Mouse (Mus musculus) heart, postnatal 0 days (tissue): ENCODE results near the gene Ppp2r5e. TPM values are rescaled to one million over a fixed set of nuclear protein-coding genes. Genes with fewer than 3 reads are reported as not detected.
"Not testable (repeated sequence)": the region's sequence is repeated elsewhere in the genome, so short reads cannot be mapped to it uniquely, and the experiment has no call there.

ENCODE experiments used
- ATAC-seq: fragments of 200-750 bp; cut with Nextera tagmentation; 2 replicates; pipeline ENCODE4 v1.8.0; 2017; ENCODE audit warnings: low read depth, moderate number of reproducible peaks, moderate library complexity; ENCODE audit not compliant: insufficient read depth
- DNase-seq: peaks from one replicate; pipeline ENCODE4 v3.0.0-alpha.2; 2016; ENCODE audit warnings: low spot score
- H3K27ac ChIP-seq: fragments of 300-500 bp; sonication (generic); 2 replicates; pipeline ENCODE4 v1.5.1; 2014; ENCODE audit warnings: low read depth, mild to moderate bottlenecking
- H3K27me3 ChIP-seq: fragments of 300-500 bp; sonication (generic); 2 replicates; pipeline ENCODE4 v1.6.1; 2014; ENCODE audit warnings: low read length, mixed read lengths; ENCODE audit not compliant: control insufficient read depth, insufficient read depth
- H3K36me3 ChIP-seq: fragments of 300-500 bp; sonication (generic); replicated peaks from 2 replicates; pipeline ENCODE4 v1.6.1; 2014; ENCODE audit warnings: low read length, mixed read lengths; ENCODE audit not compliant: control insufficient read depth, insufficient read depth
- H3K4me1 ChIP-seq: fragments of 300-500 bp; sonication (generic); 2 replicates; pipeline ENCODE4 v1.6.1; 2014; ENCODE audit warnings: antibody characterized with exemption; ENCODE audit not compliant: control insufficient read depth, insufficient read depth
- H3K4me2 ChIP-seq: fragments of 300-500 bp; sonication (generic); 2 replicates; pipeline ENCODE4 v1.6.1; 2014; ENCODE audit warnings: low read depth, mild to moderate bottlenecking, low read length, moderate library complexity
- H3K4me3 ChIP-seq: fragments of 300-500 bp; sonication (generic); 2 replicates; pipeline ENCODE4 v1.5.1; 2014; ENCODE audit warnings: low read depth, low read length
- H3K9ac ChIP-seq: fragments of 300-500 bp; sonication (generic); replicated peaks from 2 replicates; pipeline ENCODE4 v1.6.1; 2014; ENCODE audit warnings: low read depth, low read length, mixed read lengths
- H3K9me3 ChIP-seq: fragments of 300-500 bp; sonication (generic); replicated peaks from 2 replicates; pipeline ENCODE4 v1.6.1; 2016; ENCODE audit warnings: low read length; ENCODE audit not compliant: control insufficient read depth
- CTCF ChIP-seq: IDR thresholded peaks from 2 replicates; pipeline ENCODE4 v1.5.1; 2016; ENCODE audit warnings: antibody characterized with exemption, control low read depth, low read depth
- EP300 ChIP-seq: IDR thresholded peaks from 2 replicates; pipeline ENCODE4 v1.6.1; 2016; ENCODE audit warnings: antibody characterized with exemption, low read depth
- WGBS: fragments of 180-500 bp; shearing (Covaris S2); extraction: QIAGEN DNeasy Blood & Tissue Kit; methylation state at CpG from one replicate; pipeline ENCODE4 v1.1.7; 2014; 5-methylcytosine and 5-hydroxymethylcytosine counted together
- polyA plus RNA-seq: library from polyadenylated mRNA; unstranded; fragments of >200 nt; fragmentation: Nextera tagmentation; extraction: Ambion mirVana; gene quantifications from 2 replicates; pipeline ENCODE4 v1.2.1, GENCODE M21; 2015
- total RNA-seq: library from RNA; depleted of rRNA; stranded (reverse); fragments of >200 nt; gene quantifications from 2 replicates; pipeline ENCODE4 v1.2.3, GENCODE M21; 2014; ENCODE audit warnings: low replicate concordance

Ppp2r5e gene
- total and polyA plus RNA-seq, 2 experiments from 2014 or later, result 7.5 TPM

GRCm38 (mm10) chr12:75453027-75453426 is 143.0 kb downstream of the Ppp2r5e start:
- H3K4me1 ChIP-seq, result no peaks in the 10 kb centered on the region
- TF ChIP-seq CTCF (no peak; the same call in none of the 2 replicates), EP300 (no peak)
- H3K4me3 ChIP-seq, result no peak overlapping the region
- WGBS, result 73% methylated on average over 4 of the region's 4 CpGs
- no peak for DNase-seq
- no peak overlapping the region for H3K27ac ChIP-seq
- no peaks in the 10 kb centered on the region for H3K27me3 ChIP-seq
- peaks cover 29% of the 10 kb centered on the region for H3K36me3 ChIP-seq
- no peak overlapping the region for H3K4me2 ChIP-seq
- ATAC-seq, result no peak
- no peak overlapping the region for H3K9ac ChIP-seq
- H3K9me3 ChIP-seq, result no peaks in the 10 kb centered on the region

DNA sequence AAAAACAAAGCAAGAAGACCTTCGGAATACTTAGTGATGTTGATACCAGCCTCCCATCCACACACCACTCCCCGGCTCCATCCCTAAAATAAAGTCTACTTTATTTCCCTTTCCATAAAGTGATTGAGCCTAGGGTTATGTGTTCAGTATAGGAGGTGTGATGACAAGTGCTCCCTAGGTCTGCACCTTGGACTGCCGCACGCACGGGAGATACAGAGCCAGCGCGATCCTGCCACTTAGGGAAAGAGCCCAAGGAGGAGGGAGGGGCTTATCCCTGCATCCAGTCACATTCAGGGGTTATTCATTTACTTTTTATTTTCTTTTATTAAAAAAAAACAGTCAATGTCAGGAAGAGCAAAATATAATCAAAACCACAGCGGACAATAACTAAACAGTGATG is 145.5 kb downstream of the Ppp2r5e start:
- 80% methylated on average over 8 of the region's 8 CpGs for WGBS
- no peak for ATAC-seq
- peaks cover 29% of the 10 kb centered on the region for H3K36me3 ChIP-seq
- no peak overlapping the region for H3K4me2 ChIP-seq
- no peaks in the 10 kb centered on the region for H3K27me3 ChIP-seq
- H3K27ac ChIP-seq, result no peak overlapping the region
- H3K9me3 ChIP-seq, result no peaks in the 10 kb centered on the region
- no peaks in the 10 kb centered on the region for H3K4me1 ChIP-seq
- no peak for DNase-seq
- TF ChIP-seq EP300 (no peak), CTCF (no peak)
- no peak overlapping the region for H3K4me3 ChIP-seq
- H3K9ac ChIP-seq, result no peak overlapping the region

DNA sequence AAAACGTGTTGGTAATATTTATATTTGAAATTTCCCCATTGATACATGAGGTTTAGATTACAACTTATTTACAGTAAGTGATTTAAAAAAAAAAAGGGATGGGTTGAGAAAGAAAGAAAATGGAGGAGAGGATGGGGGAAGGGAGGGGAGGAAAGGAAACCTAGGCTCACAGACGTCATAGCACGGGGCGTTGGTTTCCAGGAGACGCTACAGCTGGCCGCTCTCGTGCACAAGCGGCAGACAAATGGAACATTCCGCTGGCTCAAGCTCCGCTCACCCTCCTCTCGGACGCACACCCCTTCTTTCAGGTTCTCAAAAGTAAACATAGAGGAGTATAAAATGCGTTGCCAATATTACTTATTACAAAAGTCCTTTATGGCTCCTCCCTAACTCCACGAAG is 146.0 kb downstream of the Ppp2r5e start:
- H3K4me3 ChIP-seq, result no peak overlapping the region
- WGBS, result 73% methylated on average over 14 of the region's 14 CpGs
- H3K27me3 ChIP-seq, result no peaks in the 10 kb centered on the region
- H3K9me3 ChIP-seq, result no peaks in the 10 kb centered on the region
- no peak overlapping the region for H3K4me2 ChIP-seq
- no peaks in the 10 kb centered on the region for H3K4me1 ChIP-seq
- no peak for ATAC-seq
- TF ChIP-seq CTCF (no peak), EP300 (no peak)
- peaks cover 29% of the 10 kb centered on the region for H3K36me3 ChIP-seq
- H3K9ac ChIP-seq, result no peak overlapping the region
- DNase-seq, result no peak
- H3K27ac ChIP-seq, result no peak overlapping the region

GRCm38 (mm10) chr12:75449475-75449966 is 146.5 kb downstream of the Ppp2r5e start:
- WGBS, result 60% methylated on average over 6 of the region's 6 CpGs
- no peak for ATAC-seq
- Histone ChIP-seq H3K27me3 (no peaks in the 10 kb centered on the region), H3K36me3 (peaks cover 29% of the 10 kb centered on the region), H3K9ac (no peak overlapping the region), H3K4me2 (no peak overlapping the region), H3K27ac (0 out of 2 replicates have a peak overlapping the region, but pooled peaks have one; percentile 7), H3K4me1 (no peaks in the 10 kb centered on the region; the same call in 1 of the 2 replicates), H3K9me3 (no peaks in the 10 kb centered on the region), H3K4me3 (no peak overlapping the region)
- TF ChIP-seq EP300, result no peak
- TF ChIP-seq CTCF, result peak; percentile 50
- DNase-seq, result no peak

- Histone ChIP-seq H3K4me1 (peaks cover 2% of the 10 kb centered on the region; the same call in 1 of the 2 replicates), H3K27ac (0 out of 2 replicates have a peak overlapping the region, but pooled peaks have one; percentile 7), H3K27me3 (no peaks in the 10 kb centered on the region), H3K4me3 (no peak overlapping the region), H3K4me2 (no peak overlapping the region), H3K9me3 (no peaks in the 10 kb centered on the region), H3K9ac (no peak overlapping the region), H3K36me3 (peaks cover 29% of the 10 kb centered on the region)
- DNase-seq, result no peak
- TF ChIP-seq EP300 (no peak), CTCF (no peak)
- 57% methylated on average over 5 of the region's 5 CpGs for WGBS
- no peak for ATAC-seq
These were observed 147.1 kb downstream of the Ppp2r5e start for GRCm38 (mm10) chr12:75448921-75449320.

- H3K9me3 ChIP-seq, result no peaks in the 10 kb centered on the region
- no peak overlapping the region for H3K4me3 ChIP-seq
- no peak overlapping the region for H3K9ac ChIP-seq
- H3K27ac ChIP-seq, result no peak overlapping the region
- no peak for ATAC-seq
- DNase-seq, result no peak
- H3K27me3 ChIP-seq, result no peaks in the 10 kb centered on the region
- WGBS, result 74% methylated on average over 7 of the region's 7 CpGs
- H3K4me2 ChIP-seq, result no peak overlapping the region
- H3K4me1 ChIP-seq, result peaks cover 4% of the 10 kb centered on the region; the same call in 1 of the 2 replicates
- H3K36me3 ChIP-seq, result peaks cover 7% of the 10 kb centered on the region; the same call in 1 of the 2 replicates
- TF ChIP-seq EP300, result no peak
- TF ChIP-seq CTCF, result no peak
These were observed 149.8 kb downstream of the Ppp2r5e start for GRCm38 (mm10) chr12:75446245-75446644.

- not testable (repeated sequence) for H3K9ac ChIP-seq, H3K4me2 ChIP-seq, H3K27ac ChIP-seq, H3K36me3 ChIP-seq, ATAC-seq, H3K27me3 ChIP-seq, H3K4me3 ChIP-seq, H3K4me1 ChIP-seq, DNase-seq
- WGBS, result 72% methylated on average over 6 of the region's 6 CpGs
- peaks cover 12% of the 10 kb centered on the region; the same call in 1 of the 2 replicates for H3K9me3 ChIP-seq
These were observed 163.6 kb downstream of the Ppp2r5e start for GRCm38 (mm10) chr12:75432400-75432799.
